Mouse (Mus musculus): Measurements from ENCODE around the gene Crbn. TPM values are rescaled to one million over a fixed set of nuclear protein-coding genes. Genes with fewer than 3 reads are reported as not detected.

Gene Crbn
- polyA plus RNA-seq, 1 experiment from 2014 or later: 23.5 TPM

- no peak overlapping the region for H3K4me2 ChIP-seq
- ATAC-seq: no peak
- H3K4me3 ChIP-seq: no peak overlapping the region
Observed at GRCm38 (mm10) chr6:106794094-106794814, 5.6 kb downstream of the Crbn start.

DNA sequence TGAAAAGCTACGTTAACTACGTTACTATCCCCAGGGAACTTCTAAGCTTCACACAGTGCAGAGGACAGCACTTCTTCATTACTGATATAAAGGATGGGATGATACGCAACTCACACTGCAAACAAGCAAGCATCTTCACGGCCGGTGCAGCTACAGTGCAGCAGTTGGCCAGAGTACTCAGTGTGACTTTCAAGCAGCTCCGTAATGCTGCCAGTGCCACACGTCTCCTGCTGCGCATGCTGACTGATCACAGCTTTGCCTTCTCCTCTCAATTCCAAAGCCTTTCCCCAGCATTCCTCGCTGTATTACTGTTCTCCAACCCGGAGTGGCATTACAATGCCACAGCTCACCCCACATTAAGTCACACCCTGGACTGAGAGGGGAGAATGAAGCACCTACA lies 6.3 kb downstream of the Crbn start:
- Histone ChIP-seq H3K4me2 (no peak overlapping the region), H3K9ac (no peak overlapping the region), H3K27me3 (replicated peaks) (no peaks in the 10 kb centered on the region), H3K4me1 (peaks cover 7% of the 10 kb centered on the region), H3K4me3 (no peak overlapping the region), H3K9me3 (replicated peaks) (no peaks in the 10 kb centered on the region), H3K36me3 (peaks cover 45% of the 10 kb centered on the region), H3K27ac (no peak overlapping the region)
- WGBS (ENCODE audit: insufficient replicate concordance): 87% methylated on average over 10 of the region's 10 CpGs
- no peak for ATAC-seq

More at GRCm38 (mm10) chr6:106794094-106794814, 5.6 kb downstream of the Crbn start:
- H3K9ac ChIP-seq: no peak overlapping the region
- H3K9me3 ChIP-seq (replicated peaks): no peaks in the 10 kb centered on the region
- 66% methylated on average over 13 of the region's 13 CpGs for WGBS (ENCODE audit: insufficient replicate concordance)
- H3K4me1 ChIP-seq: peaks cover 14% of the 10 kb centered on the region
- peaks cover 39% of the 10 kb centered on the region for H3K36me3 ChIP-seq
- H3K27ac ChIP-seq: no peak overlapping the region
- H3K27me3 ChIP-seq (replicated peaks): no peaks in the 10 kb centered on the region

DNA sequence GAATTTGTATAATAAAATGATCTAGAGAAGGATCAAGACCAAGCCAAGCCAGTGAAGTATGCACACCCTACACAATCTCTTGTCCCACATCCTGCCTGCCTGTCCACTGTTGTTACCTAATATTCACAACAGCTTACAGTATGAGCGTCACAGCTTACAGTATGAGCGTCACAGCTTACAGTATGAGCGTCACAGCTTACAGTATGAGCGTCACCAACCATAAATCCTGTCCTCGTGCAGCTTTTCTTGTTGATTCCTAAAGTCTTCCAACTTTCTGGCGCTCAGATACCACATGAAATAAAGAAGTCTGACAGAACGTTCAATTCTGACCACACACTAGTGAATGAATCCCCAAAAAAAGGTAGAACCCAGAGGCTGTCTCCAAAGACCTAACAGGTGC lies 6.8 kb downstream of the Crbn start:
- 0 out of 2 replicates have a peak, but pooled peaks cover 2% of the 10 kb centered on the region for H3K4me1 ChIP-seq
- H3K27ac ChIP-seq: no peak overlapping the region
- 84% methylated on average over 7 of the region's 7 CpGs for WGBS (ENCODE audit: insufficient replicate concordance)

DNA sequence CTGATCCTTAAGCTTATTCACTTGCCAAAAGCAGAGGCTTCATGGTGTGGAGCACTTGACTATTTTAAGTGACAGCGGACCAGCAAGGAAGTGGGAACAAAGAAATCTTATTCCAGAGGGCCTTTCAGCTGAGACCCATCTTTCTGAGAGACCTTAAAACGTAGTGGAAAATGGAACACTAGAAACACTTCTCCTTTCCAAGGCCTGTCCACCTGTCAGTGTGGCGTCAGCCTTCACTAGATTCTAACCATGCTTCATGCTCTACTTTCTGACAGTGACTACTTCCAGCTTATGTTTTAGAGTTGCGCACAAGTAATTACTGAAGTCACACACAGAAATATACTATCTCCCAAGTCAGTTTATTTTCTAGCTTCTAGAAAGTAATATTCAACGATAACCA lies 7.4 kb downstream of the Crbn start:
- Histone ChIP-seq H3K4me3 (no peak overlapping the region), H3K27ac (no peak overlapping the region), H3K9ac (no peak overlapping the region), H3K27me3 (replicated peaks) (no peaks in the 10 kb centered on the region), H3K9me3 (replicated peaks) (no peaks in the 10 kb centered on the region), H3K36me3 (peaks cover 54% of the 10 kb centered on the region), H3K4me2 (no peak overlapping the region), H3K4me1 (0 out of 2 replicates have a peak, but pooled peaks cover 2% of the 10 kb centered on the region)
- ATAC-seq: no peak
- WGBS (ENCODE audit: insufficient replicate concordance): 85% methylated on average over 5 of the region's 5 CpGs

More for the DNA sequence above, 6.8 kb downstream of the Crbn start:
- no peak for ATAC-seq
- Histone ChIP-seq H3K27me3 (replicated peaks) (no peaks in the 10 kb centered on the region), H3K4me3 (no peak overlapping the region), H3K36me3 (peaks cover 49% of the 10 kb centered on the region), H3K9me3 (replicated peaks) (no peaks in the 10 kb centered on the region), H3K9ac (no peak overlapping the region), H3K4me2 (no peak overlapping the region)

DNA sequence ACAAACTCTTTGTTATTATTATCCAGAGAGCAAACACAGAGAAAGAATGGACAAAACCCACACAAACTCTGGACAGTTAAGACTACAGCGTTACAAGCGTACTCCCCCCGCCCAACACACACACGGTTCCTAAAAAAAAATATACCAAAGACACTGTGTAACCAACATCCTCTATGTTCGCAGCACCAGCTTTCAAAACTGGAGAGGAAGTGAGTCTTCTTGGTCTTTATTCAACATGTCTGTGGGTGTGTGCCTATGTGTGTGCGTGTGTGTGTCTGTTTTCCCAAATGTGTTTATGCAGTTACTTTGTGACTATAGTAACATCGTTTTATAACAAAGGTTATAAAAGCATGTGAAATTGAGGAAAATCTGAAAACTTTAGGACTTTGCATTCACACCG lies 8.4 kb downstream of the Crbn start:
- 82% methylated on average over 8 of the region's 8 CpGs for WGBS (ENCODE audit: insufficient replicate concordance)
- no peaks in the 10 kb centered on the region for H3K4me1 ChIP-seq
- no peak for ATAC-seq
- no peak overlapping the region for H3K9ac ChIP-seq
- no peak overlapping the region for H3K4me3 ChIP-seq
- H3K27me3 ChIP-seq (replicated peaks): no peaks in the 10 kb centered on the region
- no peaks in the 10 kb centered on the region for H3K9me3 ChIP-seq (replicated peaks)
- H3K27ac ChIP-seq: no peak overlapping the region
- no peak overlapping the region for H3K4me2 ChIP-seq
- H3K36me3 ChIP-seq: peaks cover 64% of the 10 kb centered on the region

- Histone ChIP-seq H3K4me1 (no peaks in the 10 kb centered on the region), H3K4me2 (no peak overlapping the region), H3K9ac (no peak overlapping the region), H3K27ac (no peak overlapping the region), H3K36me3 (peaks cover 52% of the 10 kb centered on the region), H3K9me3 (replicated peaks) (no peaks in the 10 kb centered on the region), H3K4me3 (no peak overlapping the region), H3K27me3 (replicated peaks) (no peaks in the 10 kb centered on the region)
- WGBS (ENCODE audit: insufficient replicate concordance): 70% methylated on average over 3 of the region's 3 CpGs
- no peak for ATAC-seq
Observed at GRCm38 (mm10) chr6:106787138-106787537, 12.7 kb downstream of the Crbn start.

- peak overlapping the region; percentile 77 for H3K9ac ChIP-seq
- H3K36me3 ChIP-seq: peaks cover 35% of the 10 kb centered on the region
- peak overlapping the region; percentile 71; the same call in 1 of the 2 replicates for H3K27ac ChIP-seq
- 36% methylated on average over 4 of the region's 4 CpGs for WGBS (ENCODE audit: insufficient replicate concordance)
- no peaks in the 10 kb centered on the region; the same call in 1 of the 2 replicates for H3K27me3 ChIP-seq (replicated peaks)
- H3K4me1 ChIP-seq: peaks cover 18% of the 10 kb centered on the region
- ATAC-seq: no peak
- H3K4me3 ChIP-seq: peak overlapping the region; percentile 79
- peak overlapping the region; percentile 81 for H3K4me2 ChIP-seq
- H3K9me3 ChIP-seq (replicated peaks): no peaks in the 10 kb centered on the region
Observed at GRCm38 (mm10) chr6:106770046-106770445, 29.8 kb downstream of the Crbn start.

- 1% methylated on average over 33 of the region's 33 CpGs for whole genome bisulfite sequencing (ENCODE audit: insufficient replicate concordance)
- Histone ChIP-seq H3K9me3 (replicated peaks) (no peaks in the 10 kb centered on the region), H3K27ac (peak overlapping the region; percentile 71), H3K36me3 (peaks cover 31% of the 10 kb centered on the region), H3K4me3 (peak overlapping the region; percentile 79), H3K27me3 (replicated peaks) (no peaks in the 10 kb centered on the region; the same call in 1 of the 2 replicates), H3K9ac (peak overlapping the region; percentile 77), H3K4me2 (peak overlapping the region; percentile 81), H3K4me1 (peaks cover 18% of the 10 kb centered on the region)
- peak; percentile 78 for ATAC-seq
Observed at GRCm38 (mm10) chr6:106769290-106769866, 30.5 kb downstream of the Crbn start.

GRCm38 (mm10) chr6:106768640-106769289 lies 31.1 kb downstream of the Crbn start, which contains the start of gene Trnt1:
Trnt1 (plus strand) TSS chr6:106769120.
- peaks cover 27% of the 10 kb centered on the region for H3K36me3 ChIP-seq
- ATAC-seq: peak; percentile 100
- peak within 1 kb of the TSS; percentile 71 for H3K27ac ChIP-seq
- peaks cover 18% of the 10 kb centered on the region for H3K4me1 ChIP-seq
- H3K4me2 ChIP-seq: peak within 1 kb of the TSS; percentile 81
- no peaks in the 10 kb centered on the region for H3K9me3 ChIP-seq (replicated peaks)
- peak within 1 kb of the TSS; percentile 79 for H3K4me3 ChIP-seq
- WGBS (ENCODE audit: insufficient replicate concordance): 7% methylated on average over 35 of the region's 35 CpGs
- no peaks in the 10 kb centered on the region; the same call in 1 of the 2 replicates for H3K27me3 ChIP-seq (replicated peaks)
- H3K9ac ChIP-seq: peak within 1 kb of the TSS; percentile 77

GRCm38 (mm10) chr6:106766774-106767173 lies 33.1 kb downstream of the Crbn start:
- no peaks in the 10 kb centered on the region for H3K9me3 ChIP-seq (replicated peaks)

GRCm38 (mm10) chr6:106765892-106766291 lies 34.0 kb downstream of the Crbn start:
- Histone ChIP-seq H3K27me3 (replicated peaks) (no peaks in the 10 kb centered on the region; the same call in 1 of the 2 replicates), H3K27ac (no peak overlapping the region), H3K9me3 (replicated peaks) (no peaks in the 10 kb centered on the region), H3K9ac (no peak overlapping the region), H3K36me3 (no peaks in the 10 kb centered on the region), H3K4me1 (peaks cover 26% of the 10 kb centered on the region), H3K4me3 (no peak overlapping the region), H3K4me2 (no peak overlapping the region)
- 50% methylated on average over 1 of the region's 1 CpGs for WGBS (ENCODE audit: insufficient replicate concordance)
- ATAC-seq: no peak

More at GRCm38 (mm10) chr6:106766774-106767173, 33.1 kb downstream of the Crbn start:
- peaks cover 7% of the 10 kb centered on the region for H3K36me3 ChIP-seq
- WGBS (ENCODE audit: insufficient replicate concordance): 61% methylated on average over 4 of the region's 4 CpGs
- no peaks in the 10 kb centered on the region; the same call in 1 of the 2 replicates for H3K27me3 ChIP-seq (replicated peaks)
- H3K4me1 ChIP-seq: peaks cover 21% of the 10 kb centered on the region
- no peak overlapping the region for H3K4me2 ChIP-seq
- H3K27ac ChIP-seq: no peak overlapping the region
- no peak overlapping the region for H3K4me3 ChIP-seq
- ATAC-seq: no peak
- H3K9ac ChIP-seq: no peak overlapping the region

- no peaks in the 10 kb centered on the region for H3K9me3 ChIP-seq (replicated peaks)
- H3K36me3 ChIP-seq: no peaks in the 10 kb centered on the region
- H3K4me2 ChIP-seq: no peak overlapping the region
- WGBS (ENCODE audit: insufficient replicate concordance): 31% methylated on average over 1 of the region's 1 CpGs
- no peaks in the 10 kb centered on the region for H3K27me3 ChIP-seq (replicated peaks)
- H3K4me3 ChIP-seq: no peak overlapping the region
- H3K27ac ChIP-seq: no peak overlapping the region
- peak; percentile 62 for ATAC-seq
- no peak overlapping the region for H3K9ac ChIP-seq
- H3K4me1 ChIP-seq: peaks cover 15% of the 10 kb centered on the region; the same call in 1 of the 2 replicates
Observed at GRCm38 (mm10) chr6:106761486-106761885, 38.4 kb downstream of the Crbn start.
